Mouse (Mus musculus): ENCODE results near the gene Olfr683.

- no peak for TF ChIP-seq CTCF (IDR thresholded peaks at IDR 0.05; ENCODE audit: low read depth)
- no peak for TF ChIP-seq EP300 (optimal IDR thresholded peaks at IDR 0.05)
Measured at GRCm38 (mm10) chr7:105163553-105163952, 16.7 kb upstream of the Olfr683 start, which contains the start of gene Olfr684.

All from stomach, postnatal 0 days (tissue).